Mouse (Mus musculus) erythroid progenitor cell, adult 5-6 weeks (primary cell): ENCODE results near the gene Mecr. TPM values are rescaled to one million over a fixed set of nuclear protein-coding genes. Genes with fewer than 3 reads are reported as not detected.
A peak's percentile ranks its signal among the peaks of the same experiment; 100 is the strongest.

Source experiments
- ATAC-seq: replicated peaks from 2 replicates; pipeline ENCODE4 v1.8.0; 2016; ENCODE audit warnings: moderate number of reproducible peaks, mild to moderate bottlenecking, moderate TSS enrichment, inconsistent platforms; ENCODE audit not compliant: poor library complexity, low FRiP score, severe bottlenecking
- total RNA-seq, 2 experiments: library from RNA; stranded (forward) in 1 of 2; stranded (reverse) in 1 of 2; fragments of 150-400 nt in 1 of 2; fragments of 186-747, 209-891 nt in 1 of 2; gene quantifications; 2 replicates each; pipeline versions ENCODE4 v1.2.3 to v1.2.4; 2015 to 2017; ENCODE audit warnings: low replicate concordance in 2 of 2

Mecr gene
- total RNA-seq, 2 experiments from 2014 or later: 9.2 to 14.3 TPM

- ATAC-seq: no peak
Observed at GRCm38 (mm10) chr4:131833971-131834609, 9.2 kb upstream of the Mecr start.

- ATAC-seq: no peak
Observed at GRCm38 (mm10) chr4:131836351-131836881, 6.9 kb upstream of the Mecr start.

GRCm38 (mm10) chr4:131836891-131837491, 6.3 kb upstream of the Mecr start:
- no peak for ATAC-seq

- ATAC-seq: no peak; the same call in 1 of the 2 replicates
Observed at GRCm38 (mm10) chr4:131837872-131838524, 5.3 kb upstream of the Mecr start, which contains the start of gene Ptpru. Gene Ptpru, minus strand, starts transcription at chr4:131838288.

GRCm38 (mm10) chr4:131845991-131846778, 2.9 kb downstream of the Mecr start:
- ATAC-seq: no peak

- no peak for ATAC-seq
Observed at GRCm38 (mm10) chr4:131848082-131848481, 4.8 kb downstream of the Mecr start.

- ATAC-seq: no peak
Observed at GRCm38 (mm10) chr4:131849986-131850638, 6.8 kb downstream of the Mecr start.

GRCm38 (mm10) chr4:131854950-131855349, 11.7 kb downstream of the Mecr start:
- ATAC-seq: no peak

- peak; percentile 82 for ATAC-seq
Observed at GRCm38 (mm10) chr4:131860492-131861340, 17.4 kb downstream of the Mecr start.

- no peak for ATAC-seq
Observed at GRCm38 (mm10) chr4:131861341-131861739, 18.1 kb downstream of the Mecr start.

- ATAC-seq: peak; percentile 5; the same call in 1 of the 2 replicates
Observed at GRCm38 (mm10) chr4:131872672-131873292, 29.5 kb downstream of the Mecr start.

GRCm38 (mm10) chr4:131873293-131874168, 30.3 kb downstream of the Mecr start, which contains the start of gene Srsf4:
Gene Srsf4, plus strand, starts transcription at chr4:131873617.
- ATAC-seq: peak; percentile 97

- ATAC-seq: peak; percentile 67
Observed at GRCm38 (mm10) chr4:131874169-131874536, 30.9 kb downstream of the Mecr start.

- ATAC-seq: peak; percentile 26
Observed at GRCm38 (mm10) chr4:131874567-131874966, 31.3 kb downstream of the Mecr start.

GRCm38 (mm10) chr4:131875242-131875641, 32.0 kb downstream of the Mecr start:
- ATAC-seq: no peak

GRCm38 (mm10) chr4:131876836-131877235, 33.6 kb downstream of the Mecr start:
- no peak for ATAC-seq

- ATAC-seq: no peak
Observed at GRCm38 (mm10) chr4:131879692-131880091, 36.4 kb downstream of the Mecr start.
